Mouse (Mus musculus): Measurements from ENCODE around the gene Eif4g3.

Gene Eif4g3

DNA sequence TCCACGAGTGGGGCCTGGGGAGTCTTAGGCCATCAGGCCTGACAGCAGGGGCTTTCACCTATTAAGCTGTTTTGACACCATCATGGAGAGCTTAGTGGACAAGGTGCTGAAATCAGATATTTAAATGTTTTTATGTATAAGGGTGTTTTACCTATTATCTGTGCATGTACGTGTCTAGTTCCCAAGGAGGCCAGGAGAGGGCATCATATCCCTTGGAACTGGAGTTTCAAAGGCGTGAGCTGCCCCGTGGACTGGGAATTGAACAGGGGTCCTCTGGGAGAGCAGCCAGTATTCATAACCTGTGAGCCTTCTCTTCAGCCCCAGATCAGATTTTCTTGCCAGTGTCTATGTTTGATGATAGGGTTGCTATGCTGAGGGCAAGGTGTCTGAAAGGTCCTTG is 2.4 kb upstream of the Eif4g3 start:
- DNase-seq (ENCODE audit: low spot score in 2 of 2), result no peak

DNA sequence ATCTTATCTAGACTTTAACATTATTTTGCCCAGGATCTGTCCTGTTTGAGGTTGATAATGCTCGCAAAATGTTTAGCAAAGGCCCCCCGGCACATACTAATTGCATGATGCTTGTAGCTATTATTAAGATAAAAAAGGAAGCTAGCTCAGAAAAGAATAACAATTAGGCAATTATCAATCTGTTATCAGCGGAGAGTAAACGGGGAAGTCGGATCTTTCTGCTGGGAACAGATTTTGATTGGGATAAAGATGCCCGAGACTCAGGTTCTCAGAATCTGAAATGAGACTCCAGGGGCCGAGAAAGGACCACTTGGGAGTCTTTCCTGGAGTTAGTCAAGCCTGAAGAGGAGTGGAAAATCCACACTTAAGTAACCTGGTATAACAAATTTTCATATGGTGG is 1.6 kb upstream of the Eif4g3 start:
- DNase-seq (ENCODE audit: low spot score in 2 of 2), result no peak

DNA sequence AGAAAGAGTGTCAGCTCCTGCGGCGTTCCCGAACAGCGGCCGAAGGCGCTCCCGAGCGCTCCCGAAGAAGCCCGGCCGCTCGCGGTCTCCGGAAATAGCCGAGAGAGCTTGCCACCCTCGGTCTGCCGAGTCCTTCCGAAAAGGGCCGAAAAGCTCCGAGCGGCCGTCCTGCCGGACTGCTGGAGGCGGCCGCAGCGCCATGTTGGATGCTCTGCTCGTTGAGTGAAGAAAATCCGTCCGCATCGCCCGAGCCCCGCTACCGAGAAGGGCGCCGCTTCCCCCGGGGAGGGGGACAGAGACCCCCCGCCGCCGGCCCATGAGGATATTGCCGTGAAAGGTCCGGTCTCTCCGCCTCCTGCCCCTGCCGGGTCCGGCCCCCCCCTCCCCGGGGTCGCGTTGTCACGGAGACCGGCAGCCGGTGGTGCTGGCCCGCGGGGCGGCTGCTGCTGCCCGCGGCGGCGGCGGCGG is 503 bp downstream of the Eif4g3 start:
- peak; percentile 91 to 98 for DNase-seq (ENCODE audit: low spot score in 2 of 2)

DNA sequence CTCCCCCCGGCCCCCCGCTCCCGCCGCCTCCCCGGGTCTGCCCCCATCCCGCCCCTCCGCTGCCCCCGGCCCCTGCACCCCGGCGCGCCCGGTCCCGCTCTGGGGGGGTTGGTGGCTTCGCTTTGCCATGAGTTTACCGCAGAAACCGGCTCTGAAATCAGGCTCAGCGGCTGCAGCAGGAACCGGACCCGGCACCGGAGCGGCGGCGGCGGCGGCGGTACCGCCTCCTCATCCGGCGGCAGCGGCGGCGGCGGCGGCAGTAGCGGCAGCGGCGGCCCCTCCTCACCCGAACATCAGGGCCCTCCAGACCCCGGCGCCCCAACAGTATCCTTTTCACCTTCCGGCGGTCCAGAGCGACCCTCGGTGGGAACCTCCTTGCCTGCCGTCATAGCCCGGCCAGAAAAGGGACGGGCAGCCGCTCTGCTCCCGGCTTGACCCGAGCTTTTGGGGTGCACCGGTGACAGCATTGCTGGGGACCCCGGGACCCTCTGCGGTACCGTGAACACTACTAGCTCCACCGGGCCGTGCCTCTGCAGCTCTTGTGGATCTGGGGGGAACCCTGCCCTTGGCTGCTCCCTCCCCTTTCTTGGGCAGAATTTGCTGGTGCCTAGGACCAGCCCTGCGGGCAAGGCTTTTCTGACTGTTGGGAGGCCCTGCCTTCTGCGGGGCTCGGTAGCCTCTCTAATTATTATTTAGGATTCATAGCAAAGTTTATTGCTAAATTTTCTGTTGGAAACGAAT is 1.2 kb downstream of the Eif4g3 start:
- DNase-seq (ENCODE audit: low spot score in 2 of 2), result no peak

DNA sequence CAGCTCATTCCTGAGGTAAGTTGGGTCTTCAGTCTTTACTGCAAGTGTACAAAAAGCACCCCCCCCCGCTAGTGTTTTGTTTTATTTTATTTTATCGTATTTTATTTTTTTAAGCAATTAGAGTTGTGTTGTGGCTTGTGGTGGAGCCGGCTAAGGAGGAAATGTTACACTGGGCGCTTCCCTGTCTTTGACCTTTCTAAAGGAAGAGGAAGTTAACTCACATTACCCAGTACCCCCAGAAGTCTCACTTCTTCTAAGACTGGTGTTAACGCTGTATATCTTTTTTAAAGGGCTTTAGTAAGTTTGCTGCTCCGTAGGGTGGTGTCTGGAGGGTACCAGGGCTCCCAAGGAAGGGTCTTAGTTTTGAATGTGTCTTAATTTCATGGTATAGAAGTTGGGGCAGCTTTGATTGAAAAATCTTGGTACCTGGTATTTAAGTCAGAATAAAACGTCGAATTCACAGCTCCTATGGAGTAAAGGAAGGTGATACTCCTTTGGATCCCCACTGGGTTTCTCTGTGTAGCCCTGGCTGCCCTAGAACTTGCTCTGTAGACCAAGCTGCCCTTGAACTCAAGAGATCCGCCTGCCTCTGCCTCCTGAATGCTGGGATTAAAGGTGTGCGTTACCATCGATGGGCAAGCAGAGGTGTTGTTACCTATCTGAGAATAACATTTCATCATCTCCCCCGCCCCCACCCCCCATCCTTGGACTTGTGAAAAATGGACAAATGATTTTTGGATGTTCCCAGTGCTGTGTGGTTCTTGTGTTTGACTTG is 1.9 kb downstream of the Eif4g3 start:
- no peak for DNase-seq (ENCODE audit: low spot score in 2 of 2)

DNA sequence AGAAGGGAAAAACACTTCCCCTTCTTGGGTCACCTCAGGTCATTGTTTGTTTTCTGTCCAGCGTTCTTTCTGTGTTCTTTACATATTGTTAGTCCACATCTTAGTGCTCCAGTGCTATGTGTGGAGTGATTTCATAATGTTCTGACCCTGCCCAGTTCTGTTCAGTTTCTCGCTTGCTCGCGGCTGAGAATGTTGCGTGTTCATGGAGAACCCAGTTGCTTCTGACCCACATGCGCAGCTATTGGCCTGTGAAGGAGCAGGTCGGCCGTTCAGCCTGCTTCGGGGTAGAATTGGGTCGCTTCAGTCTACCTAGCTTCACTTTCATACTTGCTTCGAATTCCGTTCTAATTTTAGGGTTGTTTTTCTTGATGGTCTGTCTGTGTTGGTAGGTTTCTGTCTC is 2.6 kb downstream of the Eif4g3 start:
- no peak for DNase-seq (ENCODE audit: low spot score in 2 of 2)

DNA sequence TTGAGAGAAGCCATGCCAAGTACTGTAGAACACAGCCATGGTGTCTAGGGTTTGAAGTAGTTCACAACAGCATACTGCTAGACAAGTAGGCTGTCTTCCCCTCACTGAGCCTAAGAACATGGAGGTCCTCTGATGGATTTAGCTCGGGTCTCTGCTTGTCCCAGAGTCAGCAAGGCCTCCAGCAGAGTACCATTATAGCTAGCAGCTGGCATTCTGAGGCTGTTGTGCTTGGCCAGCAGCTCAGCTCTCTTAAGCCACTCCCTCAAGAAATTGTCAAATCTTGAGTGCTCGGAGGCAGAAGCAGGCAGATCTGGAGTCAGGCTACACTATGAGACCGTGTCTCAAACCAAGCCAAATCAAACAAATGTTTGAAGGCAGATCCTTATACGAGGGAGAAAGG is 5.4 kb downstream of the Eif4g3 start:
- no peak for DNase-seq (ENCODE audit: low spot score in 2 of 2)

DNA sequence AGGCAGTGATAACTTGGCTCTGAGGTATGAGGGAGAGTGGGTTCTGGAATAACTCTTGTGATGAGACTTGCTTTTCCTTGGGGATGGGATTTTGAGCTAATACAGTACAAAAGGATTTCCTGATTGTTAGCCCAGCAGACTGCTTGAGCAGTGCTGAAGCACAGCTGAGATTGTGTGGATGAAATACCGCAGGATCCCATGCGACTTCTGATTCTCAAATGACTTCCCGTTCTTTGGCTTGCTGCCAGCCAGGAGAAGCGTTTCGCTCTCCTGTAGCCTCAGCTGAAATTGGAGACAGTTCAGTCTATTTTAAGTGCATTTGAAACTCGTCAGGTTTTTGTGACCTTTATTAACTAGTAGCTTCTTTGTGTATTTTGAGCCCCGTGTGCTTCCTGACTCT is 7.9 kb downstream of the Eif4g3 start:
- no peak for DNase-seq (ENCODE audit: low spot score in 2 of 2)

DNA sequence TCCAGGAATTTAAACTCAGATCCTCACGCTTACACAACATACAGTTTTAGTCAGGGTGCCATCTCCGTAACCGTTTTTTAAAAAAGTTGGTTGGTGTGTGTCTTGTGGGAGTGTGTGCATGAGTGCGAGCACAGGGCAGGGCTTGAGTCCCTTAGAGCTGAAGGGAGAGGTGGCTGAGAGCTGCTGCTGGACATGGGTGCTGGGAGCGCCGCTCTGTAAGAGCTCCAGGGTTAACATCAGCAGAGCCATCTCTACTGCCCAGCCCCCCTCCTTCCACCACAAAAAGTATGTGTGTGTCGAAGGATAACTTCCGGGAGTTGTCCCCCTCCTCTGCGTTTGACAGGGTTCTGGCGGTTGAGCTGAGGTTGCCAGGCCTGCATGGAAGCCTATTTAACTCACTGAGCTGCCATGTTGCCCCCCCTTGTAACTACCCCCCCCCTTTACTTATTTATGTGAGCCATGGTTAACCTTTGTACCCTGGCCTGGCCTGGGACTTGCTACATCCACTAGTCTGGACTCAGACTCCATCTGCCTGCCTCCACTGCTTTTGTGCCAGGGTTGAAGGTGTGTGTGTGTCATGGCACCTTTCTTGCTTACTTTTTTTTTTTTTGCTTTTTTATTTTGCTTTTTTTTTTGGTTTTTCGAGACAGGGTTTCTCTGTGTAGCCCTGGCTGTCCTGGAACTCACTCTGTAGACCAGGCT is 11.2 kb downstream of the Eif4g3 start:
- no peak for DNase-seq (ENCODE audit: low spot score in 2 of 2)

DNA sequence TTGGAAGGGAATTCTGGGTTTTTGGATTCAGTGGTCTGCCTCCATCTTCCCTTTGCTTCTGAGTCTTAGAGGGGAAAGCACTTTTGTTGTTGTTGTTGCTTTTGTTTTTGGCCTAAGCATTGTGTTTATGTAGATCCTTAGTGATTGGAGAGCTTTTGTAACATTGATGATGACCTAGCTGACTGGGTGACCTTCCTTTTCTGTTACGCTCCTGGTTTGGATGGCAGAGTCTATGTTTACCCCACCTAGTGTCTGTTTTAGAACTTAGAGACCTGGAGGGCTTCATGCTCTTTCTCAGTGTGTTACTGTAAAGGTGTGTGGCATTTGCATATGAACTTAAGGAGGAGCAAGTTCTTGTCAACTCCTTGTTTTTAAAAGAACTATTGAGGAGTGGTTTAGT is 13.0 kb downstream of the Eif4g3 start:
- DNase-seq (ENCODE audit: low spot score in 2 of 2), result no peak

DNA sequence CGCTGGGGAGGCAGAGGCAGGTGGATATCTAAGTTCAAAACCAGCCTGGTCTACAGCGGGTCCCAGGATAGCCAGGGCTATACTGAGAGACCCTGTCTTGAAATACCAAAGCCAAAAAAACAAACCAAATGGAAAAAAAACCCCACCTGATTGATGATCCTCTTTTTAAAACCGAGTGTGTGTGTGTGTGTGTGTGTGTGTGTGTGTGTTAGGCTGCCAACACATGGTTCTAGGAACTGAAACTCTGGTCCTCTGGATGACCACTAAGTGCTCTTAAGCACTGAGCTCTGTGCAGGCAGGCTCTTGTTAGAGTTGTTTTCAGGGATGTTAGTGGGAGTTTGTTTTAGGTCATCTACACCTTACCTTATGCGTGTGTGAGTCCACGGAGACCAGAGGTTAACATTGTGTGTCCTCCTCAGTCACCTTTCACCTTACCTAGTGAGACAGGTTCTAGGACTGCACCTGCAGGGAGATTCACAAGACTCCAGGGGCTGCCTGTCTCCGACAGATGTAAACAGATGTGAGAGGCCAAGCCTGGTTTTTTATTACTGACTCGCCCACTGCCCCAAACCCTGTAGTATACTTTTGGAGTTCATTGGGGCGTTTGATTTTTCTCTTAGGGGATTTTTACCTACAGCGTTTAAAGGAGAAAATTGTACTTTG is 14.3 kb downstream of the Eif4g3 start:
- no peak for DNase-seq (ENCODE audit: low spot score in 2 of 2)

DNA sequence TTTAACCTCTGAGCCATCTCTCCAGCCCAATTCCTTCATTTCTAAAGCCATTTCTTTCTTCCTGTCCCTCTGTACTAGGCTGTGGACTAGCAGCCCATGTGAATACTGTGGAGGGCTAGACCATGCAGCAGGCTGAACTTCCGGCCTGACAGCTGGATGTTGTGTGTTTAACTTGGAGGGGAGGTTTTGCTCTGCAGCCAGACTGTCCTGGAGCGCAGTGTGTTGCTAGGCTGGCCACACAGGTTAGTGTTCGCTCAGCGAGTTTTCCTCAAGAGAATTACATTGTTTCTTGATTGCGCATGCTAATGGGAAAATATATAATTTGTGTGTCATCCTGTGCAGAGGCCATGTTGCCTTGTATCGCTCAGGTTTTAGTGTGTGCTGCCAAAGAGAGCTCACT is 15.8 kb downstream of the Eif4g3 start:
- DNase-seq (ENCODE audit: low spot score in 2 of 2), result no peak

DNA sequence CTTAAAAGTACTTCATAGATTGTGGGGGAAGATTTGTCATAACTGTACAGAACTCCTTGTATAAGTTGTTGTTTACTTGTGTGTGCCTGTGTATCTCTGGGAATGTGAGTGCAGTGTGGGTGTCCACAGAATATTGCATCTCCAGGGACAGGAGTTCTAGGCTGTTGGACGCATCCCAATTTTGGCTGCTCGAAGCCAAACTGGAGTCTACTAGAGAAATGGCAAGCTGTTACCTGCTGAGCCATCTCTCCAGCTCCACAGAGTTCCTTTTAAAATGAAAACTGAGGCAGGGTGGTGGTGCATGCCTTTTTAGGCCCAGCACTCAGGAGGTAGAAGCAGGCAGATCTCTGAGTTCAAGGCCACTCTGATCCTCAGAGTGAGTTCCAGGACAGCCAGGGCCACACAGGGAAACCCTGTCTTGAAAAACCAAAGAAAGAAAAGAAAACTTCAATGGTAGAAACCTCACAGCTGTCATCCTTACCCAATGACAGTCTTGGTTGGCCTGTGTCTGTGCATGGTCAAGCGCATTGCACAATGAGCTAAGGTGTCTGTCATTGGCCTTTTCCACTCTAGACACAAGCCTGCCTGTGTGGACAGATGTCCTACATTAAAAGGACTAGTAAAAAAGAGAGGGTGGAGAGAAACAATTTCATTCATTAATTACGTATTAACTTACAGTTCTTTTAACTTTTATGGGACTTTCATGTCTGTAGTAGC is 17.1 kb downstream of the Eif4g3 start:
- no peak for DNase-seq (ENCODE audit: low spot score in 2 of 2)

DNA sequence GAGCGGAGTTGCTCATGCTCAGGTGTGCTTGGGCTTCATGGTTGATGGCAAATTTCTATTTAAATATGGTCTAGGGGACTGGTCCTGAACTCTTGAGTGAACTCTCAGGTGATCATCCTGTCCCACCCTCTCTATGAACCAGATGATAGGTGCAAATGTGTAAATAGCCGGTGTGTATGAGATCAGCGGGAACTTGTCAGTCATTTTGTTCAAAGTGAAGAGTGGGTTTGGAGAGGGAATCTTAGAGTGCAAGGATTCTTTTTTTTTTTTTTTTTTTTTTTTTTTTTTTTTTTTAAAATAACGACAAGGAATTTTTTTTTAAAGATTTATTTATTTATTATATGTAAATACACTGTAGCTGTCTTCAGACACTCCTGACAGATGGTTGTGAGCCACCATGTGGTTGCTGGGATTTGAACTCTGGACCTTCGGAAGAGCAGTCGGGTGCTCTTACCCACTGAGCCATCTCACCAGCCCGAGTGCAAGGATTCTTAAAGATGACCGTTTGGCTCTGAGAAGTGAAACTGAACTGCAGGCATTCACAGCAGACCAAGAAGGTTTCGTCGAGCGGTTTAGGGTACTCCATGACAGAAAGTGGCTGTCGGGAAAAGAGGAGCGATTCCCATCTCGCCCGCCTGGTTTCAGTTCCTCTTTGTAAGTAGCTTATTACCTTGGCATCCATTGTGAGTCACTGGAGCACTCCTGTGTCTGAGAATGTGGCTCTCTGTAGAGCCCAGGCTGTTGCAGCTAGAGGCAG is 21.1 kb downstream of the Eif4g3 start:
- DNase-seq (ENCODE audit: low spot score in 2 of 2), result no peak

DNA sequence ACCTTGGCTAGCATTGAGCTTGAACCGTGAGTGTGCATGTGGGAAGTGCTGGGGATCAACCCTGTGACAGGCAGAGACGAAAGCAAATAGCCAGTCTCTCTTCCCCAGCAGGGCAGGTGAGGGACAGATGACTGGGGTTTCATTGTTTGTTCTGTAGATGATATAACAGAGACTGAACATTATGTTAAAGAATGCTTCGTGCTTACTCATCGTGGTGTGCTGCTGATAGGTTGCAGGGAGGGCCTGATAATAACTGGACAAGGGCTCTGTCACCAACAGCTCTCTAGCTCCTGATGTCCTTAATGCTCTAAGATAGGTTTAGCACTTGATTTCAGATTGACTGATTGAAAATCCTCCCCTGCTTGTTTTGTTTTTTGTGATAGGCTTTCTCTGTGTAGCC is 23.1 kb downstream of the Eif4g3 start:
- DNase-seq (ENCODE audit: low spot score in 2 of 2), result no peak

DNA sequence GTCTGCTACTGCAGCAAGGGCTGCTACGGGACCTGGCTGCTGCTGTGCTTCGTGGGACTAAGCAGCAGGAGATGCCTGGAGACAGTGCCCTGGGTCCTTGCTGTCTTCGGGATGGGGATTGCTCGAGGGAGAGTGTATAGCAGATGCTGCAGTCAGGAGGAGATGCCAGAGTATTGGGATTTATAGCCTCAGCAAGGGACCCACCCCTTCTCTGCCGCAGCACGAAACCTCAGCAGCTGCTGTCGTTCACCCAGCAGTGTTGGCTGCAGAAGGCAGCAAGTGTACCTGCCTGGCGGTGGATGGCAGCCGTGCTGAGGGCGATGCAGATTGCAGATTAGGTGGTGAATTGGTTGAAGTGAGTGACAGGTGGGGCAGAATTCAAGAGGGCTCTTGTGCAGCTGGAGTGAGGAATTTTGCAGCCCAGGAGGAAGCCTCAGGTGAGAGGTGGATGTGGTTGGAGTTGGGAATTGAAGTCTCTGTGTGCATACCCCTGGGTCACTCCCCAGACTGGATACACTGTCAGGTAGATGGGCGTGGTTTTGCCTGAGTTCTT is 24.3 kb downstream of the Eif4g3 start:
- no peak for DNase-seq (ENCODE audit: low spot score in 2 of 2)

DNA sequence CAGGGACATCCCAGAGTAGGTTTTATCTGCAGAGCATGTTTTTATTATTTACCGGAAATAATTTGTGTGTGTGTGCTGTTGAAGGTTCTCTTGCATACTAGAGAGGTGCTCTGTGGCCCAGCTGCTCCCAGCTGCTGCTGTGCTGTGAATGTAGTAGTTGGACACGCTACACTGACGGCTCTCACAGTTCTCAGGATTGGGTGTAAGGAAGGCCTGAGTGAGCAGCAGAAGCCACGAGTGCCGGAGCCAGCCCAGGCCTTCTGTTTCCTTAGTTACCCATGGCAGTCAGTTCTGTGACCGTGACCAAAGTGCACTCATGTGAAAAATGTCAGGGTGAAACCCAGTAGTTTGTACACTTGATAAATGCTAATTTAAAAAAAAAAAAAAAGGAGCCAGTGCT is 25.2 kb downstream of the Eif4g3 start:
- no peak for DNase-seq (ENCODE audit: low spot score in 2 of 2)

DNA sequence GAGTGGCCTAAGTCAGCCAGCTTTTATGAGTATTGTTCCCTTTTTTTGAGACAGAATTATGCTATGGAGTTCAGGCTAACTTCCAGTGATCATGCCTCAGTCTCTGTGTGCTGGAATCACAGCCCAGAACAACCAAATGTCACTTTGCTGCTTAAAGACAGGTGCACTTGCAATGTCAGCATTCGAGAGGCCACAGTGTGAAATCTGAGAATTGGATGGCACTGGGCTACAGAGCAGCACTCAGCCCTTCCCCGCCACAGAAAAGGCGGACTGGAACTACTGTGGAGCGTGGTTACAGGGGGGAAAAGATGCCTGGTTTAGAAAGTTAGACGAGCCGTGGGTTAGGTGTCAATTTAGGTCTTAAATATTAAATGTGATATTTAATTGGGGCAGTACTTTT is 27.4 kb downstream of the Eif4g3 start:
- no peak for DNase-seq (ENCODE audit: low spot score in 2 of 2)

DNA sequence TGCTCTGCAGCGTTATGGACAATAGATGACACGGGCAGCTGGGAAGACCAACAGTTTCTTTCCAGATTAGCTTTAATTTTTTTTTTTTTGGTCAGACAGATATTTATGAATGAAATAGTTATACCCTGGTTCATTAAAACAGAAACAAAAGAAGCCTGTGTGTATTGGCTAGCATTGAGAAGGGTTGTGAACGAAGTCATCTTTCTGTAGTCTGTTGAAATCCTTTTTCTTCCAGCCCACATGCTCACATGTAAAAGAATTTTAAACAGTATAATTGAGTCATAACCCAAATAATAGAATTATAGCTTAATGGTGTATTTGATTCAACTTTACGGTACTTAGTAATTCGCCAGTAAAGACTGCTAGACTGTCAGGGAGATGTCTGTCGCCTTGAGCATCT is 28.8 kb downstream of the Eif4g3 start:
- no peak for DNase-seq (ENCODE audit: low spot score in 2 of 2)

DNA sequence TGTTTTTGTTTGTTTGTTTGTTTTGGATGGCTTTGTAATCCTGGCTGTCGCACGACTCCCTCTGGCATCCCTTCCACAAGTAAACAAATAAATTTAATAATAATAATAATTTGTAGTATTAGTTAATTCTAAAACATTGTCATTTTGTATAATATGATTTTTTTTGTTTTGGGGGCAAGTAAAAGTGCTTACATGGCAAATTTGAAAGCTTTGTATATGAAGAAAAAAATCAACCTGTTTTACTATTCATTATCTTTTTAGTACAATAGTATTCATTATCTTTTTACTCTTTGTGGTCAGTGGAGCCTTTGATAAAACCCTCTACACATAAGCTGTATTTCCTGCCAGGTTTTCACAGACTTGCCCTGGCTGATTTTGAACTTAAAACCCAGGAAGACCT is 29.9 kb downstream of the Eif4g3 start:
- no peak for DNase-seq (ENCODE audit: low spot score in 2 of 2)

All from left cerebral cortex, adult 9 months (tissue).